Mouse (Mus musculus) C2C12 (cell line): ENCODE data around the gene Phgdh. TPM values are rescaled to one million over a fixed set of nuclear protein-coding genes. Genes with fewer than 3 reads are reported as not detected.

Experiments
- H3K27me3 ChIP-seq: one replicate; pipeline ENCODE4 v1.6.1; 2011; ENCODE audit not compliant: control insufficient read depth, insufficient read depth, insufficient read length
- H3K36me3 ChIP-seq: one replicate; pipeline ENCODE4 v1.6.1; 2011; ENCODE audit not compliant: control insufficient read depth, insufficient read depth
- H3K4me3 ChIP-seq: one replicate; pipeline ENCODE4 v1.5.1; 2011; ENCODE audit warnings: mild to moderate bottlenecking, control low read depth; ENCODE audit not compliant: poor library complexity, insufficient read depth, severe bottlenecking
- H3K79me2 ChIP-seq: one replicate; pipeline ENCODE4 v1.6.1; 2011; ENCODE audit not compliant: control insufficient read depth, insufficient read depth
- H3K79me3 ChIP-seq: one replicate; pipeline ENCODE4 v1.6.1; 2011; ENCODE audit warnings: low read depth, control low read depth
- H3ac ChIP-seq: one replicate; pipeline ENCODE3; 2011; ENCODE audit warnings: low read depth; ENCODE audit not compliant: control insufficient read depth, insufficient read length
- CEBPB ChIP-seq: IDR thresholded peaks from one replicate; pipeline ENCODE4 v1.6.1; 2011; ENCODE audit warnings: low read depth, mild to moderate bottlenecking, control low read depth, moderate library complexity
- CTCF ChIP-seq: IDR thresholded peaks from one replicate; pipeline ENCODE4 v1.5.1; 2011; ENCODE audit not compliant: control insufficient read depth, insufficient read depth, insufficient read length
- FOSL1 ChIP-seq: IDR thresholded peaks from one replicate; pipeline ENCODE4 v1.8.0; 2011; ENCODE audit warnings: mild to moderate bottlenecking, low read length; ENCODE audit not compliant: poor library complexity, insufficient read depth, severe bottlenecking
- MAX ChIP-seq: IDR thresholded peaks from one replicate; pipeline ENCODE4 v1.6.1; 2011; ENCODE audit warnings: mild to moderate bottlenecking, control low read depth
- MYOD1 ChIP-seq: IDR thresholded peaks from one replicate; pipeline ENCODE4 v1.6.1; 2011; ENCODE audit warnings: low read depth; ENCODE audit not compliant: control insufficient read depth, insufficient read length
- MYOG ChIP-seq: IDR thresholded peaks from one replicate; pipeline ENCODE4 v1.6.1; 2011; ENCODE audit not compliant: control insufficient read depth, insufficient read length; ENCODE audit errors: extremely low read depth
- USF1 ChIP-seq: IDR thresholded peaks from one replicate; pipeline ENCODE4 v1.6.1; 2011; ENCODE audit warnings: low read depth, mild to moderate bottlenecking, control low read depth, moderate library complexity
- polyA plus RNA-seq: library from polyadenylated mRNA; unstranded; fragments of >200 nt; fragmentation: generic; extraction: Trizol; gene quantifications from one replicate; pipeline ENCODE4 v1.2.1, GENCODE M21; 2012; ENCODE audit warnings: missing spikeins

The Phgdh gene
- polyA plus RNA-seq, 1 experiment = 843 TPM

DNA sequence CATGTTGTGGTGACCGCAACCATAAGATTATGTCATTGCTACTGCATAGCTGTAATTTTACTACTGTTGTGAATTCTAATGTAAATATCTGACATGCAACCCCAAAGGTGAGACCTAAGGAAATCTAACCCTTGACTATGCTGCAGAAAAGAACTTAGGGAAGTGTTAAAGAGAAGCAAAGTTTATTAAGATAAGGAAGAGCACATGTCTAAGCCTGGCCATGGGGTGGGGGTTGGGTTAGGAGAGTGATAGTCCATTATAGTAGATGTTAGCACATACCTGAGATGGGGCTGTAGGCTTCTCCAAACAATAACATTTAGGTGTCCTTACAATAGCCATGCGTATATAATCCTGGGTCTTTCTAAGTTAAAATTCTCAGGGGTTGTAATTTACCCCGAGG, 3.4 kb upstream of the Phgdh start:
- Histone ChIP-seq H3K27me3 (no peaks in the 10 kb centered on the region), H3K4me3 (no peak overlapping the region), H3K79me2 (peaks cover 14% of the 10 kb centered on the region), H3K36me3 (no peaks in the 10 kb centered on the region), H3K79me3 (peaks cover 10% of the 10 kb centered on the region), H3ac (no peak overlapping the region)
- TF ChIP-seq MYOG (no peak), MAX (no peak)

DNA sequence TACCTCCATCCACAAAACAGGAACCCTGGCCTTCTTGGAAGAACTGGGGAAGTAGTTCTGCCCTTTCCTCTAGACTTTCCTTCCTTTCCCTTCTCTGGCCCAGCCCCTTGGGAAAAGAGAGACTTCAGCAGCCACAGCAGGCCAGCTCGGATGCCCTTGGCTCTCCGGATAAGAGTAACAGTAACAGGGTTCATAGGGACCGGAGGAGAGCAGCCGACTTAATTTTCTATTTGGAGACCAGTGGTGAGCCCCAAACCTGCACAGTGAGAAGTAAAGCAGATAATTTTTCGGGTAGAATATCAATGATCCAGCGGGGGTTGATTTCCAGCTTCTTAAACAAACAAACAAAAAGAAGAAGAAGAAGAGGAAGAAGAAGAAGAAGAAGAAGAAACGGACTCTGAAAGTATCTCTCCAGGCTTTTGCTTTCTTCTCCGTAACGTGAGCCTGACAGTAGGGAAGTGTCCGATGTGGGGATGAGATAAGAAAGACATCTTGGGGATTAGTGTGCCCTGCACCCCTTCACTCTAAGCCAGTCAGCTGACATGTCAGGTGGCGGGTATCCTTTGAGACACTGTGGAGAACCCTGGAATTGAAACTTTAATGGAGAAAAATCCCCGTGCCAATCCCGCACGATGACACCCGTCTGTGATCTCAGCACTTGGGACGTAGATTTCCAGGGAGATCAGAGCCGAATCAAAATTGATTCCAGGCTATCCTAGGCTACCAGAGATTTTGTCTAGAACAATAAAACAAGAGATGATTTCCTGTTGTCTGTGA, 1.2 kb upstream of the Phgdh start:
- Histone ChIP-seq H3ac (no peak overlapping the region), H3K79me2 (peaks cover 36% of the 10 kb centered on the region), H3K27me3 (no peaks in the 10 kb centered on the region), H3K4me3 (no peak overlapping the region), H3K36me3 (peaks cover 6% of the 10 kb centered on the region), H3K79me3 (peaks cover 32% of the 10 kb centered on the region)
- no peak for TF ChIP-seq USF1
- TF ChIP-seq MYOD1 = no peak
- TF ChIP-seq CEBPB = no peak
- no peak for TF ChIP-seq CTCF
- no peak for TF ChIP-seq MAX
- no peak for TF ChIP-seq MYOG
- TF ChIP-seq FOSL1 = no peak

- peaks cover 49% of the 10 kb centered on the region for H3K79me3 ChIP-seq
- TF ChIP-seq CEBPB (peak; percentile 12), MYOD1 (no peak), USF1 (no peak), CTCF (no peak)
- H3ac ChIP-seq = peak overlapping the region; percentile 66
- peak overlapping the region; percentile 82 for H3K4me3 ChIP-seq
- peaks cover 24% of the 10 kb centered on the region for H3K36me3 ChIP-seq
- no peaks in the 10 kb centered on the region for H3K27me3 ChIP-seq
- peaks cover 54% of the 10 kb centered on the region for H3K79me2 ChIP-seq
These were observed 589 bp downstream of the Phgdh start for GRCm38 (mm10) chr3:98339097-98339705.

- peaks cover 60% of the 10 kb centered on the region for H3K79me2 ChIP-seq
- peak overlapping the region; percentile 79 for H3ac ChIP-seq
- peak overlapping the region; percentile 82 for H3K4me3 ChIP-seq
- H3K27me3 ChIP-seq = no peaks in the 10 kb centered on the region
- peaks cover 52% of the 10 kb centered on the region for H3K79me3 ChIP-seq
- H3K36me3 ChIP-seq = peaks cover 30% of the 10 kb centered on the region
- TF ChIP-seq CTCF (no peak), USF1 (peak; percentile 11), MAX (peak; percentile 74)
These were observed 1.2 kb downstream of the Phgdh start for GRCm38 (mm10) chr3:98338584-98339041.

DNA sequence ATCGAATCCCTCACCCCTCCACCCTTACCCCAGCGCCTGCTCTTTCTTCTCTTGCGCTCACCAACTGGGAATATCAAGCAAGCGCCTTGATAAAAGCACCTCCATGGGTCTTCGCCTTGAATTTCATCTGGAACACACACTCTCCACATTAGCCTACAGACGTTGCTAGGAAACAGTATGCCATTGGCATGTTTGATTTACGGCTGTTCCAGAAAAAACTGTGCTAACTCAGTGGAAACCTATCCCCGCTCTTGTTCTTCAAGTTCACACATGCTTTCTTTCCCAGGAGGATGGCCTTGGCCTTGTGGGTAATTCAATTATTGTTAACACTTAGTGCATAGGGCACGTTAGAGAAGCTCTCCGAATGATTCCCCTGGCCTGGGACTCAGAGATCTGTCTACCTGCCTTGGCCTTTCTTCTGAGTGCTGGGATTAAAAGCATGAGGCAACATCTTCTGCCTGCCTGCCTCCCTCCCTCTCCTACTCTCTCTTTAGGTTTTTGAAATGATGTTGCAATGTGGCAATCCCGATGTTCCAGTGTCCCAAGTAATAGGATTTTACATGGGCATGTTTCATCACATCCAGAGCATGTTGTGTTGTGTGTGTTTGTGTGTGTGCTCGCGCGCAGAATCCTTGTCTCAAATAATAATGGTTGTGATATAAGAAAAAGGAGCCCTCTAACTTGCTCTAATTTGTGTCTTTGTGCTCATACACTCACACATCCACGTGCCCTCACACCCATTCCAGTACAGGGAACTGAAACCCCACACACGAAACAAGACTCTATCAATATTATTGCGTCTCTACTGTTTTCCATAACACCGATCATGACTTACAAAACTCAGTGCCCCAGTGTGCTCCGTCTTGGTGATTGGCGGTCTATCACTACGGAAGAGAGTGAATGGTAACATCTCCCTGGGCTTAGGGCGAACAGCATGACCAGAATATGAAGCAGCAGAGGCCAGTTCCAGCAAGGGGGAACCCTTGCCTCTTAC, 2.8 kb downstream of the Phgdh start:
- H3K36me3 ChIP-seq = peaks cover 47% of the 10 kb centered on the region
- no peaks in the 10 kb centered on the region for H3K27me3 ChIP-seq
- TF ChIP-seq USF1 = no peak
- no peak for TF ChIP-seq MYOG
- no peak for TF ChIP-seq CTCF
- TF ChIP-seq MAX = no peak
- TF ChIP-seq FOSL1 = no peak
- TF ChIP-seq CEBPB = no peak
- TF ChIP-seq MYOD1 = no peak
- peaks cover 73% of the 10 kb centered on the region for H3K79me2 ChIP-seq
- no peak overlapping the region for H3K4me3 ChIP-seq
- H3ac ChIP-seq = no peak overlapping the region
- H3K79me3 ChIP-seq = peaks cover 54% of the 10 kb centered on the region

DNA sequence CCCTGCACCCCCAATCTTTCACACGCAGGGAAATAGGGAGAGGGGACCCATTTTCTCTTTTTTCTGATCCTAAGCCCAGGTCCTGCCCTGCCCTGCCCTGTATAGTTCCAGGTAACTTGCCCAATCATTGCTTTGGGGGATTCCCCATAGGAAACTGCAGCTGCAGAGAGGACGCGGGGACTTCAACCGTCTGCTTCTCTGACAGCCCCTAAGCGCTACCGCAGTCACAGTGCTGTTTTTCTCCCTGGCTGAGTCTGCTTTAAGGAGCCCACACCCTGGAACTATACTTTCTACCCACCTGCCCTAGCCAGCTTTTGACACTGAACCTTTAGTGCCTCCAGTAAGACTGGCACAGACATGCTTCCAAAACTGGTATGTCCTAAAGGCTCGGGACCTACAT, 3.9 kb downstream of the Phgdh start:
- Histone ChIP-seq H3ac (no peak overlapping the region), H3K27me3 (no peaks in the 10 kb centered on the region), H3K79me2 (peaks cover 73% of the 10 kb centered on the region), H3K79me3 (peaks cover 57% of the 10 kb centered on the region), H3K4me3 (no peak overlapping the region), H3K36me3 (peaks cover 57% of the 10 kb centered on the region)
- TF ChIP-seq MYOD1 (no peak), MAX (no peak), CTCF (no peak), CEBPB (no peak), MYOG (no peak), USF1 (no peak), FOSL1 (no peak)
